Mouse (Mus musculus) forebrain, postnatal 0 days (tissue): Measurements from ENCODE around the gene Wfikkn2. TPM values are rescaled to one million over a fixed set of nuclear protein-coding genes. Genes with fewer than 3 reads are reported as not detected.
A peak's percentile ranks its signal among the peaks of the same experiment; 100 is the strongest.

Experiments
- ATAC-seq: fragments of 200-750 bp; cut with Nextera tagmentation; 2 replicates; pipeline ENCODE4 v1.8.0; 2017; ENCODE audit warnings: mild to moderate bottlenecking, moderate library complexity
- DNase-seq: peaks from one replicate; pipeline ENCODE4 v3.0.0-alpha.2; 2015
- H3K27ac ChIP-seq: fragments of 300-500 bp; sonication (generic); 2 replicates; pipeline ENCODE4 v1.5.1; 2014; ENCODE audit warnings: low read depth, mild to moderate bottlenecking, antibody characterized with exemption, low read length, moderate library complexity, mixed read lengths
- H3K27me3 ChIP-seq: fragments of 300-500 bp; sonication (generic); 2 replicates; pipeline ENCODE4 v1.6.1; 2014; ENCODE audit warnings: mild to moderate bottlenecking, low read length, mixed read lengths; ENCODE audit not compliant: insufficient read depth
- H3K36me3 ChIP-seq: fragments of 300-500 bp; sonication (generic); 2 replicates; pipeline ENCODE4 v1.6.1; 2014; ENCODE audit warnings: mild to moderate bottlenecking, moderate library complexity; ENCODE audit not compliant: insufficient read depth
- H3K4me1 ChIP-seq: fragments of 300-500 bp; sonication (generic); 2 replicates; pipeline ENCODE4 v1.6.1; 2014; ENCODE audit warnings: antibody characterized with exemption; ENCODE audit not compliant: insufficient read depth
- H3K4me2 ChIP-seq: fragments of 300-500 bp; sonication (generic); 2 replicates; pipeline ENCODE4 v1.6.1; 2014; ENCODE audit warnings: low read depth, mild to moderate bottlenecking, moderate library complexity
- H3K4me3 ChIP-seq: fragments of 300-500 bp; sonication (generic); 2 replicates; pipeline ENCODE4 v1.5.1; 2014; ENCODE audit warnings: low read depth, low read length, mixed read lengths
- H3K9ac ChIP-seq: fragments of 300-500 bp; sonication (generic); 2 replicates; pipeline ENCODE4 v1.6.1; 2014; ENCODE audit warnings: mild to moderate bottlenecking
- H3K9me3 ChIP-seq: fragments of 300-500 bp; sonication (generic); 2 replicates; pipeline ENCODE4 v1.6.1; 2016; ENCODE audit warnings: low read length
- CTCF ChIP-seq: sonication (generic); IDR thresholded peaks from 2 replicates; pipeline ENCODE4 v1.5.1; 2016; ENCODE audit warnings: antibody characterized with exemption, control low read depth, low read depth
- WGBS: fragments of 180-500 bp; shearing (Covaris S2); extraction: QIAGEN DNeasy Blood & Tissue Kit; methylation state at CpG from one replicate; pipeline ENCODE4 v1.1.7; 2014; 5-methylcytosine and 5-hydroxymethylcytosine counted together
- polyA plus RNA-seq: library from polyadenylated mRNA; unstranded; fragments of >200 nt; fragmentation: Nextera tagmentation; extraction: Ambion mirVana; gene quantifications from 2 replicates; pipeline ENCODE4 v1.2.1, GENCODE M21; 2015
- total RNA-seq: library from RNA; depleted of rRNA; stranded (reverse); fragments of >200 nt; gene quantifications from 2 replicates; pipeline ENCODE4 v1.2.3, GENCODE M21; 2014

Gene Wfikkn2
- total and polyA plus RNA-seq, 2 experiments from 2014 or later: 5.9 to 10.0 TPM

GRCm38 (mm10) chr11:94244385-94244784 is 1.4 kb downstream of the Wfikkn2 start:
- Histone ChIP-seq H3K4me1 (peaks cover 3% of the 10 kb centered on the region; the same call in 1 of the 2 replicates), H3K27ac (no peak overlapping the region), H3K4me3 (no peak overlapping the region), H3K27me3 (no peaks in the 10 kb centered on the region), H3K36me3 (no peaks in the 10 kb centered on the region), H3K9ac (no peak overlapping the region), H3K4me2 (no peak overlapping the region), H3K9me3 (no peaks in the 10 kb centered on the region)
- TF ChIP-seq CTCF: no peak
- ATAC-seq (no peak), DNase-seq (no peak)
- WGBS: 57% methylated on average over 9 of the region's 9 CpGs

- no peaks in the 10 kb centered on the region for H3K9me3 ChIP-seq
- peaks cover 3% of the 10 kb centered on the region; the same call in 1 of the 2 replicates for H3K4me1 ChIP-seq
- ATAC-seq (no peak), DNase-seq (no peak)
- TF ChIP-seq CTCF: no peak
- no peak overlapping the region for H3K27ac ChIP-seq
- WGBS: 39% methylated on average over 15 of the region's 15 CpGs
- no peak overlapping the region for H3K9ac ChIP-seq
- peak overlapping the region; percentile 40 for H3K4me2 ChIP-seq
- no peaks in the 10 kb centered on the region for H3K27me3 ChIP-seq
- no peak overlapping the region for H3K4me3 ChIP-seq
- no peaks in the 10 kb centered on the region for H3K36me3 ChIP-seq
Measured at GRCm38 (mm10) chr11:94243422-94244180, 2.2 kb downstream of the Wfikkn2 start.

- peak; percentile 40 for ATAC-seq
- peak; percentile 24 for DNase-seq
- Histone ChIP-seq H3K4me2 (peak overlapping the region; percentile 40), H3K9me3 (no peaks in the 10 kb centered on the region), H3K4me3 (no peak overlapping the region; the same call in 1 of the 2 replicates), H3K27ac (no peak overlapping the region), H3K9ac (no peak overlapping the region), H3K27me3 (no peaks in the 10 kb centered on the region), H3K4me1 (peaks cover 3% of the 10 kb centered on the region; the same call in 1 of the 2 replicates), H3K36me3 (no peaks in the 10 kb centered on the region)
- WGBS: 6% methylated on average over 29 of the region's 29 CpGs
- TF ChIP-seq CTCF: no peak
Measured at GRCm38 (mm10) chr11:94242760-94243421, 2.9 kb downstream of the Wfikkn2 start.

GRCm38 (mm10) chr11:94239706-94240105 is 6.1 kb downstream of the Wfikkn2 start:
- H3K9me3 ChIP-seq: no peaks in the 10 kb centered on the region
- H3K36me3 ChIP-seq: no peaks in the 10 kb centered on the region
- no peaks in the 10 kb centered on the region for H3K27me3 ChIP-seq
- no peak overlapping the region for H3K9ac ChIP-seq
- no peak overlapping the region for H3K27ac ChIP-seq
- WGBS: 24% methylated on average over 9 of the region's 9 CpGs
- ATAC-seq: no peak
- DNase-seq: no peak
- no peak overlapping the region for H3K4me2 ChIP-seq
- no peak overlapping the region for H3K4me3 ChIP-seq
- peaks cover 3% of the 10 kb centered on the region; the same call in 1 of the 2 replicates for H3K4me1 ChIP-seq
- no peak for TF ChIP-seq CTCF

GRCm38 (mm10) chr11:94238786-94239185 is 7.0 kb downstream of the Wfikkn2 start:
- Histone ChIP-seq H3K36me3 (no peaks in the 10 kb centered on the region), H3K4me2 (no peak overlapping the region), H3K27me3 (no peaks in the 10 kb centered on the region), H3K4me1 (peaks cover 3% of the 10 kb centered on the region; the same call in 1 of the 2 replicates), H3K27ac (no peak overlapping the region), H3K9me3 (no peaks in the 10 kb centered on the region), H3K9ac (no peak overlapping the region), H3K4me3 (no peak overlapping the region)
- DNase-seq: no peak
- ATAC-seq: no peak
- 93% methylated on average over 8 of the region's 8 CpGs for WGBS
- TF ChIP-seq CTCF: no peak

- peak overlapping the region; percentile 67 for H3K27ac ChIP-seq
- no peaks in the 10 kb centered on the region for H3K4me1 ChIP-seq
- DNase-seq (peak; percentile 92), ATAC-seq (peak; percentile 98)
- no peaks in the 10 kb centered on the region for H3K9me3 ChIP-seq
- WGBS: 26% methylated on average over 3 of the region's 3 CpGs
- no peak overlapping the region for H3K4me3 ChIP-seq
- H3K27me3 ChIP-seq: no peaks in the 10 kb centered on the region
- H3K9ac ChIP-seq: no peak overlapping the region
- H3K36me3 ChIP-seq: no peaks in the 10 kb centered on the region
- TF ChIP-seq CTCF: peak; percentile 95
- no peak overlapping the region for H3K4me2 ChIP-seq
Measured at GRCm38 (mm10) chr11:94236074-94236473, 9.7 kb downstream of the Wfikkn2 start.

- H3K36me3 ChIP-seq: no peaks in the 10 kb centered on the region
- no peaks in the 10 kb centered on the region for H3K9me3 ChIP-seq
- no peak for TF ChIP-seq CTCF
- 92% methylated on average over 8 of the region's 8 CpGs for WGBS
- H3K9ac ChIP-seq: no peak overlapping the region
- no peak overlapping the region for H3K27ac ChIP-seq
- H3K4me3 ChIP-seq: no peak overlapping the region
- no peak overlapping the region for H3K4me2 ChIP-seq
- no peak for DNase-seq
- H3K27me3 ChIP-seq: no peaks in the 10 kb centered on the region
- ATAC-seq: no peak
- no peaks in the 10 kb centered on the region for H3K4me1 ChIP-seq
Measured at GRCm38 (mm10) chr11:94234857-94235256, 10.9 kb downstream of the Wfikkn2 start.
